Mouse (Mus musculus): ENCODE results near the gene Bmper. TPM values are rescaled to one million over a fixed set of nuclear protein-coding genes. Genes with fewer than 3 reads are reported as not detected.

The Bmper gene
- polyA plus RNA-seq, 1 experiment from 2014 or later = 10.9 TPM

DNA sequence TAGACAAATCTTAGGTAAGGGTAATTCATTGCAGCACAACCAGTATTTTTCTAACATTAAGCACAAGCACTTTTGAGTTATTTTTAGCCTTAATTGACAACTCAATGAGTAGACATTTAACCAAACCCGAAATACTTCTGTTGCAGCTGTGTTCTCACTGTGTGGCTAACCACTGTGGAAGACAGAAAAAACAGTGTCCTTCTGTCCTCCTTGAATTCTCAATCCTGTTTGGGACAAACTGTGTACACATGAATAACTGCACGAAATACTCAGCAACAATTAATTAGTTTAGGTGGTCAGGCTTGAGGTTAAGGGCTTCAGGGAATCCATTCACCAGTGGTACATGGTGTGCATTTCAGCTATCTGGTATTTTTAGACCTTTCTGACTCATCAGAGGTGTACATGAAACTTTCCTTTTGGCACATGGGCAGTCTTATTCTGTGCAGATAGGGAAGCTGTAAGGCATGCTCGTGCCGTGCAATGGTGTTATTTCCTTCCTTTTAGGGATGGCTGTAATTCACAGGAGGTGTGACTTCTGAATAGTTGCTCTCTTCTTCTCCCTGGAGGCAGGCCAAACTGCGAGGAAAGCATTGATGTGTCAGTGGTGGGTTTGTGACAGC is 131.4 kb downstream of the Bmper start:
- 40% methylated on average over 5 of the region's 5 CpGs for WGBS (ENCODE audit: insufficient replicate concordance)
- Histone ChIP-seq H3K9ac (ENCODE audit: low read depth, low read length) (no peak overlapping the region), H3K9me3 (replicated peaks; ENCODE audit: control insufficient read depth, low read length) (no peaks in the 10 kb centered on the region), H3K4me3 (ENCODE audit: low read depth, low read length) (no peak overlapping the region), H3K4me1 (ENCODE audit: control insufficient read depth, insufficient read depth, low read length) (peaks cover 4% of the 10 kb centered on the region; the same call in 1 of the 2 replicates), H3K36me3 (ENCODE audit: control insufficient read depth, insufficient read depth, low read length) (no peaks in the 10 kb centered on the region), H3K27ac (ENCODE audit: low read depth, low read length) (peak overlapping the region; percentile 62), H3K27me3 (ENCODE audit: control insufficient read depth, insufficient read depth, low read length) (no peaks in the 10 kb centered on the region), H3K4me2 (no peak overlapping the region)
- peak; percentile 49; the same call in 1 of the 2 replicates for ATAC-seq (replicated peaks; ENCODE audit: insufficient number of reproducible peaks, low FRiP score, low TSS enrichment)

GRCm38 (mm10) chr9:23358108-23358507 is 135.2 kb downstream of the Bmper start:
- H3K27me3 ChIP-seq (ENCODE audit: control insufficient read depth, insufficient read depth, low read length) = no peaks in the 10 kb centered on the region
- H3K36me3 ChIP-seq (ENCODE audit: control insufficient read depth, insufficient read depth, low read length) = no peaks in the 10 kb centered on the region
- no peak overlapping the region for H3K9ac ChIP-seq (ENCODE audit: low read depth, low read length)
- peaks cover 4% of the 10 kb centered on the region; the same call in 1 of the 2 replicates for H3K4me1 ChIP-seq (ENCODE audit: control insufficient read depth, insufficient read depth, low read length)
- no peak overlapping the region for H3K4me3 ChIP-seq (ENCODE audit: low read depth, low read length)
- WGBS (ENCODE audit: insufficient replicate concordance) = 84% methylated on average over 2 of the region's 2 CpGs
- ATAC-seq (replicated peaks; ENCODE audit: insufficient number of reproducible peaks, low FRiP score, low TSS enrichment) = no peak
- no peaks in the 10 kb centered on the region for H3K9me3 ChIP-seq (replicated peaks; ENCODE audit: control insufficient read depth, low read length)
- H3K27ac ChIP-seq (ENCODE audit: low read depth, low read length) = no peak overlapping the region
- H3K4me2 ChIP-seq = no peak overlapping the region

- no peaks in the 10 kb centered on the region for H3K36me3 ChIP-seq (ENCODE audit: control insufficient read depth, insufficient read depth, low read length)
- H3K4me1 ChIP-seq (ENCODE audit: control insufficient read depth, insufficient read depth, low read length) = no peaks in the 10 kb centered on the region
- no peak overlapping the region for H3K4me2 ChIP-seq
- H3K27ac ChIP-seq (ENCODE audit: low read depth, low read length) = no peak overlapping the region
- H3K9ac ChIP-seq (ENCODE audit: low read depth, low read length) = no peak overlapping the region
- no peak overlapping the region for H3K4me3 ChIP-seq (ENCODE audit: low read depth, low read length)
- no peaks in the 10 kb centered on the region for H3K27me3 ChIP-seq (ENCODE audit: control insufficient read depth, insufficient read depth, low read length)
- 68% methylated on average over 2 of the region's 2 CpGs for WGBS (ENCODE audit: insufficient replicate concordance)
- H3K9me3 ChIP-seq (replicated peaks; ENCODE audit: control insufficient read depth, low read length) = no peaks in the 10 kb centered on the region
- no peak for ATAC-seq (replicated peaks; ENCODE audit: insufficient number of reproducible peaks, low FRiP score, low TSS enrichment)
These were observed 140.3 kb downstream of the Bmper start for GRCm38 (mm10) chr9:23363139-23363538.

DNA sequence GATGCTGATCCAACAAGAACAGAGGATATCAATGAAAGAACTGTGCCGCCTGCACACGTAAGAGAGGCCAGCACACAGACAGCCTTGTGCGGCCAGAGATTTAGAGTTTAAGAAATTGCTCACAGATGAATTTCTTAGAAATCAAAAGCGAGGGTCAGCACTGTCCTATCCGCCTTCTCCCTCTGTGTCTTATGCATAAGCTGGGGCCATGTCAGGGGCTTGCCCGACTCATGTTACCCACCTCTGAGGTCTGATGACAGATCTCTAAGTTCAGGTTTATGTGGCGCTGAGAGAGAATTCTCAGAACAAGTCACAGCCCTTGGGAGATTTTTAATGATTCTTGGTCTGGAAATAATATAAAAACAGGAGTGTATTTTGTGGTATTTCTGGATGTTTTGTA is 140.7 kb downstream of the Bmper start:
- Histone ChIP-seq H3K4me2 (no peak overlapping the region), H3K9me3 (replicated peaks; ENCODE audit: control insufficient read depth, low read length) (no peaks in the 10 kb centered on the region), H3K4me3 (ENCODE audit: low read depth, low read length) (no peak overlapping the region), H3K4me1 (ENCODE audit: control insufficient read depth, insufficient read depth, low read length) (no peaks in the 10 kb centered on the region), H3K27ac (ENCODE audit: low read depth, low read length) (no peak overlapping the region), H3K9ac (ENCODE audit: low read depth, low read length) (no peak overlapping the region), H3K27me3 (ENCODE audit: control insufficient read depth, insufficient read depth, low read length) (no peaks in the 10 kb centered on the region), H3K36me3 (ENCODE audit: control insufficient read depth, insufficient read depth, low read length) (no peaks in the 10 kb centered on the region)
- WGBS (ENCODE audit: insufficient replicate concordance) = 79% methylated on average over 7 of the region's 7 CpGs
- ATAC-seq (replicated peaks; ENCODE audit: insufficient number of reproducible peaks, low FRiP score, low TSS enrichment) = no peak

DNA sequence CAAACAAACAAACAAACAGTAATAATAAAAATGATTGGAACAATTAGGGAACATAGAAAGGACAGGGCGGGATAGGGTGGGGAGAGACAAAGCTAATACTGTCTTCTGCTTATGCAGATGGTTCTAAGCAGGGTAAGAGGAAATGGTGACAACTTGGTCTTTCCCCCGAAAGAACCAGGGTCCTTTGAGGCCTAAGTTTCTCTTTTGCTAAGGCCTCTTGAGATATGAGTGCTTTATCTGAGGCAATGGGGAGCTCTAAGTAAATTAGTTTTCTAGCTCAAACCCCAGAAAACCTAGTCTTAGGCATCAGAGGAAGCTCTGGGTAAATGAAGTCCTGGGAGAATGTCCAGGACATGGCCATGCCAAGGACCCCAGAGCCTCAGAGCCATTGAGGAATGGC is 141.2 kb downstream of the Bmper start:
- Histone ChIP-seq H3K4me2 (no peak overlapping the region), H3K9ac (ENCODE audit: low read depth, low read length) (no peak overlapping the region), H3K4me3 (ENCODE audit: low read depth, low read length) (no peak overlapping the region), H3K27me3 (ENCODE audit: control insufficient read depth, insufficient read depth, low read length) (no peaks in the 10 kb centered on the region), H3K36me3 (ENCODE audit: control insufficient read depth, insufficient read depth, low read length) (no peaks in the 10 kb centered on the region), H3K4me1 (ENCODE audit: control insufficient read depth, insufficient read depth, low read length) (no peaks in the 10 kb centered on the region), H3K27ac (ENCODE audit: low read depth, low read length) (no peak overlapping the region), H3K9me3 (replicated peaks; ENCODE audit: control insufficient read depth, low read length) (no peaks in the 10 kb centered on the region)
- WGBS (ENCODE audit: insufficient replicate concordance) = 73% methylated on average over 2 of the region's 2 CpGs
- ATAC-seq (replicated peaks; ENCODE audit: insufficient number of reproducible peaks, low FRiP score, low TSS enrichment) = no peak

GRCm38 (mm10) chr9:23368124-23368523 is 145.2 kb downstream of the Bmper start:
- no peak for ATAC-seq (replicated peaks; ENCODE audit: insufficient number of reproducible peaks, low FRiP score, low TSS enrichment)
- Histone ChIP-seq H3K4me3 (ENCODE audit: low read depth, low read length) (no peak overlapping the region), H3K36me3 (ENCODE audit: control insufficient read depth, insufficient read depth, low read length) (no peaks in the 10 kb centered on the region), H3K27ac (ENCODE audit: low read depth, low read length) (no peak overlapping the region), H3K4me2 (no peak overlapping the region), H3K9ac (ENCODE audit: low read depth, low read length) (no peak overlapping the region), H3K4me1 (ENCODE audit: control insufficient read depth, insufficient read depth, low read length) (no peaks in the 10 kb centered on the region), H3K9me3 (replicated peaks; ENCODE audit: control insufficient read depth, low read length) (no peaks in the 10 kb centered on the region), H3K27me3 (ENCODE audit: control insufficient read depth, insufficient read depth, low read length) (no peaks in the 10 kb centered on the region)

GRCm38 (mm10) chr9:23374789-23375460 is 152.0 kb downstream of the Bmper start:
- Histone ChIP-seq H3K9ac (ENCODE audit: low read depth, low read length) (no peak overlapping the region), H3K27me3 (ENCODE audit: control insufficient read depth, insufficient read depth, low read length) (no peaks in the 10 kb centered on the region), H3K4me2 (no peak overlapping the region), H3K4me1 (ENCODE audit: control insufficient read depth, insufficient read depth, low read length) (0 out of 2 replicates have a peak, but pooled peaks cover 4% of the 10 kb centered on the region), H3K4me3 (ENCODE audit: low read depth, low read length) (no peak overlapping the region), H3K27ac (ENCODE audit: low read depth, low read length) (no peak overlapping the region), H3K36me3 (ENCODE audit: control insufficient read depth, insufficient read depth, low read length) (no peaks in the 10 kb centered on the region), H3K9me3 (replicated peaks; ENCODE audit: control insufficient read depth, low read length) (no peaks in the 10 kb centered on the region)
- 65% methylated on average over 4 of the region's 4 CpGs for WGBS (ENCODE audit: insufficient replicate concordance)
- no peak for ATAC-seq (replicated peaks; ENCODE audit: insufficient number of reproducible peaks, low FRiP score, low TSS enrichment)

DNA sequence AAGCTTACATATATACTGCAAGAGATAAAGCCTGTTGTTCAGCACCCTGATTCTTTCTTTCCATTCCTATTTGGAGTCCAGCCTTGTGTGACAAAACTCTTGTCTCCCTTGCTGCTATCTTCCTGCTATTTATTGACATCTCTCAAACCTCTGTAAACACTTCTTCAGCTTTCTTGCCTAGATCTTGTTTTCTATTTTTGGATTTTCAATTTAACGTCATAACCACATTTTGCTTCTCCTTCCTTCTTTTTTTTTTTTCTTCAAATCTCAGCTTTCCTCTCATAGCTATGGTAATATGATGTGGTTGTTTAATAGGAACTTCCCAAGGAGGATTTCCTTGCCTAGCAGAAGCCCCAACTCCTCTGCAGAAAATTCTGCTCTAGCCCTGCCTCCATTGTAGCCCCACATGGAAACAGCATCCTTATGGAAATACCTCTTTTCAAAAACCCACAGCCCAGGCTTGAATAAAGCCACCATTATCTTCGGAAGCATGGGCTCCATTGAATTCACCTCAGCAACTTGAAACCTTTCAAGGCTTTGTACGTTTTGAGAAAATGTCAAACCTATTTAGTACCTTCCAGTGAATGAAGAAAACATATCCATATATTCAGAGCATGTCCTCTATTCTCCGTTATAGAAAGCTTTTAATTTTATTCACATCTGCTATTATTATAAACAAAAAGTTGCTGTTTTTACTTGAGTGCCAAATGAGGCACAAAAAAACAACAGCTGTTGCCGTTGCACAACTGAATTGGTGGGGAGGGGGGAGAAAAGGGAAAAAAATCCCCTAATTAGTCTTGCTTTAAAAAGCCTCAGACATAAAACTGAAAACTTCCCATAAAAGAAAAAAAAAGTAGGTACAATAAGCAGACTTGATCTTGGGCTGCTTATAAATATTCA is 155.2 kb downstream of the Bmper start:
- H3K9me3 ChIP-seq (replicated peaks; ENCODE audit: control insufficient read depth, low read length) = no peaks in the 10 kb centered on the region
- H3K9ac ChIP-seq (ENCODE audit: low read depth, low read length) = no peak overlapping the region
- no peak overlapping the region for H3K27ac ChIP-seq (ENCODE audit: low read depth, low read length)
- H3K36me3 ChIP-seq (ENCODE audit: control insufficient read depth, insufficient read depth, low read length) = no peaks in the 10 kb centered on the region
- WGBS (ENCODE audit: insufficient replicate concordance) = 73% methylated on average over 5 of the region's 5 CpGs
- no peaks in the 10 kb centered on the region for H3K27me3 ChIP-seq (ENCODE audit: control insufficient read depth, insufficient read depth, low read length)
- no peak overlapping the region for H3K4me3 ChIP-seq (ENCODE audit: low read depth, low read length)
- no peak for ATAC-seq (replicated peaks; ENCODE audit: insufficient number of reproducible peaks, low FRiP score, low TSS enrichment)
- 0 out of 2 replicates have a peak, but pooled peaks cover 4% of the 10 kb centered on the region for H3K4me1 ChIP-seq (ENCODE audit: control insufficient read depth, insufficient read depth, low read length)
- no peak overlapping the region for H3K4me2 ChIP-seq
